Mouse (Mus musculus) thymus, postnatal 14 days (tissue): ENCODE results near the gene Chtop.

Experiments used
- DNase-seq: peaks from one replicate; pipeline ENCODE4 v3.0.0; 2021

Gene Chtop

DNA sequence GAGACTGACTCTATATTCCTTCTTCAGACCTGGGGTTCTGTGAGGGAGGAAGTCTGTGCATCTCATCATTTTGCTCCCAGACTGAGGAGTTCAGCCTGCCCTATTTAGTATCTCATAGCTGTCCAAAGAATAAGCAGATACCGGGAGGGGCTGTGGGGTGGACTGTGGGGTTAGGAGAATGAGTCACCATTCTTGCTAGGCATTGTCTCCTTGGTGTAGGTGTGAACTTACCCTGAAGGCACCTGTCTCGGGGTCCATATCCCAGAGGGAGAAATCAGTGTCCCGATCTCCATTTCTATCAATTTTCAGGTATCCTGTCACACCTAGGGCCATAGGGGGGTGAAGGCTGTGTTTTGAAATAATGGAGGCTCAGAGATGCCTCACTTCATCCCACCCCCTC is 47.4 kb downstream of the Chtop start:
- no peak for DNase-seq

- no peak for DNase-seq
These were observed 49.0 kb downstream of the Chtop start for GRCm38 (mm10) chr3:90460315-90460714.

- DNase-seq = no peak
These were observed 49.6 kb downstream of the Chtop start for GRCm38 (mm10) chr3:90459727-90460126.

DNA sequence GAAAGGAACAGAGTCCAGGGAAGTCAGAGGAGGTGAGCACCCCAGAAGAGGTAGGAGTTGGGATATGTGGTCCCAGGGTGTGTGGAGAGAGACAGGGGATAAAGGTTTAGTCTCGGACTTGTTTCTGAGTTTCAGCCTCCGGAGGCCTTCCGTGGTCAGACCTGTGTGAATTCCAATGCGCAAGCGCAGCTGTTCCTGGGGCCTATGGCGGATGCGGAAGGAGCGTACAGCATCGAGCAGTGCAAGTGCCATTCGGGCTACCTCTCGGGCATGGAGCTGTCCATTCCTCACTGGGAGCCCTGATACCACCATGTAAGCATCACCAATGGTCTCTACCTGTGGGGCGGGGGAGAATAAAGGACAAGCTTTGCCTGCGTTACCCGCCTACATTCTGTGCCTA is 54.4 kb downstream of the Chtop start:
- no peak for DNase-seq

DNA sequence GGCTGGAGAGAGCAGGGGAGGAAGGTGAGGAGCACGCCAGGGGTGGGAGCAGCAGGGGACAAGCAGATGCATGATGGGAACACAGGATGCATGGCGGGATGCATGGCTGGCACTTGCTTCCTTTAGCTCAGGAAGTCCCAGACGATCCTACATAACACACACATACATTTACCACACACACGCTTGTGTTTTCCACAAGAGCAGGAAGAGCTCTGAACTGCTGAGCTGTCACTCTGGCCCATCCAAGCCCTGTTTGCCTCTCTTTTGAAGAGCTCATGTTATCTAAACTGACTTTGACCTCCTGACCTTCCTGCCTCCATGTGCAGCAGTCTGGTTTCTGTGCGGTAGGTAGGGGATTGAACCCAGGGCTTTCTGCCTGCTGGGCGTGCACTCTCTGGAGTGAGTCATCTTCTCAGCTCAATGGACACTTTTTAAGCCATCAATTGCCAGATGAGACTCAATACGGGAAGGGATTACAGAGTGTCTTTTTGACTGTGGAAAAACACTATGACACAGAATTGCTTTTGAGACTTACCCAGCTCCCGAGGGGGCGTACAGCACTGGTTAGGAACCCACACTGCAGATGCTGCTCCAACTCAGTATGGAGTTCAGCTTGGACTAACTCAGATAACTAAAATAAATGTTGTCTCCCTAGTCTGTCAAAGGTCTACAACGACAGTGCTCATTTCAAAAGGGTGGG is 57.8 kb downstream of the Chtop start:
- DNase-seq = no peak

GRCm38 (mm10) chr3:90450874-90451273 is 58.4 kb downstream of the Chtop start:
- DNase-seq = no peak
